Mouse (Mus musculus): Measurements from ENCODE around the gene Hist1h2bn. TPM values are rescaled to one million over a fixed set of nuclear protein-coding genes. Genes with fewer than 3 reads are reported as not detected.

Hist1h2bn gene
- polyA plus RNA-seq, 1 experiment from 2014 or later, result 1.8 TPM

GRCm38 (mm10) chr13:21722373-21722925, 31.5 kb upstream of the Hist1h2bn start:
- 4% methylated on average over 11 of the region's 11 CpGs for WGBS
- peaks cover 10% of the 10 kb centered on the region for H3K4me1 ChIP-seq (replicated peaks; ENCODE audit: insufficient read depth, low read length)
- H3K4me2 ChIP-seq (ENCODE audit: low read length), result peak overlapping the region; percentile 52
- peak overlapping the region; percentile 84 for H3K27ac ChIP-seq
- H3K27me3 ChIP-seq (ENCODE audit: insufficient read depth, low read length), result no peaks in the 10 kb centered on the region
- peak; percentile 37 for DNase-seq (ENCODE audit: low spot score)
- H3K9ac ChIP-seq (ENCODE audit: low read depth, low read length), result peak overlapping the region; percentile 46; the same call in 1 of the 2 replicates
- H3K36me3 ChIP-seq (ENCODE audit: insufficient read depth, low read length), result no peaks in the 10 kb centered on the region
- ATAC-seq (replicated peaks; ENCODE audit: low FRiP score, low read depth), result 0 out of 2 replicates have a peak, but pooled peaks have one; percentile 20
- no peaks in the 10 kb centered on the region for H3K9me3 ChIP-seq (replicated peaks; ENCODE audit: low read length)
- H3K4me3 ChIP-seq (replicated peaks; ENCODE audit: low read depth, low read length), result peak overlapping the region; percentile 16; the same call in 1 of the 2 replicates
- TF ChIP-seq CTCF (IDR thresholded peaks at IDR 0.05; ENCODE audit: low read depth), result no peak

GRCm38 (mm10) chr13:21722993-21723836, 30.7 kb upstream of the Hist1h2bn start:
- Histone ChIP-seq H3K27ac (no peak overlapping the region), H3K9me3 (replicated peaks; ENCODE audit: low read length) (no peaks in the 10 kb centered on the region), H3K9ac (ENCODE audit: low read depth, low read length) (no peak overlapping the region), H3K27me3 (ENCODE audit: insufficient read depth, low read length) (no peaks in the 10 kb centered on the region), H3K4me2 (ENCODE audit: low read length) (no peak overlapping the region), H3K4me1 (replicated peaks; ENCODE audit: insufficient read depth, low read length) (peaks cover 7% of the 10 kb centered on the region), H3K36me3 (ENCODE audit: insufficient read depth, low read length) (no peaks in the 10 kb centered on the region), H3K4me3 (replicated peaks; ENCODE audit: low read depth, low read length) (no peak overlapping the region)
- DNase-seq (ENCODE audit: low spot score) (peak; percentile 37), ATAC-seq (replicated peaks; ENCODE audit: low FRiP score, low read depth) (no peak)
- no peak; the same call in 1 of the 2 replicates for TF ChIP-seq CTCF (IDR thresholded peaks at IDR 0.05; ENCODE audit: low read depth)
- WGBS, result 34% methylated on average over 5 of the region's 5 CpGs

- ATAC-seq (replicated peaks; ENCODE audit: low FRiP score, low read depth), result no peak
- WGBS, result 54% methylated on average over 11 of the region's 11 CpGs
- TF ChIP-seq CTCF (IDR thresholded peaks at IDR 0.05; ENCODE audit: low read depth), result no peak
Measured at GRCm38 (mm10) chr13:21727948-21728572, 25.9 kb upstream of the Hist1h2bn start.

GRCm38 (mm10) chr13:21729544-21729943, 24.4 kb upstream of the Hist1h2bn start:
- no peak overlapping the region for H3K4me3 ChIP-seq (replicated peaks; ENCODE audit: low read depth, low read length)
- no peaks in the 10 kb centered on the region for H3K27me3 ChIP-seq (ENCODE audit: insufficient read depth, low read length)
- no peak overlapping the region for H3K27ac ChIP-seq
- DNase-seq (ENCODE audit: low spot score), result no peak
- H3K4me2 ChIP-seq (ENCODE audit: low read length), result no peak overlapping the region
- H3K9ac ChIP-seq (ENCODE audit: low read depth, low read length), result no peak overlapping the region
- no peak for ATAC-seq (replicated peaks; ENCODE audit: low FRiP score, low read depth)
- no peaks in the 10 kb centered on the region for H3K36me3 ChIP-seq (ENCODE audit: insufficient read depth, low read length)
- no peaks in the 10 kb centered on the region for H3K9me3 ChIP-seq (replicated peaks; ENCODE audit: low read length)
- H3K4me1 ChIP-seq (replicated peaks; ENCODE audit: insufficient read depth, low read length), result no peaks in the 10 kb centered on the region
- no peak for TF ChIP-seq CTCF (IDR thresholded peaks at IDR 0.05; ENCODE audit: low read depth)
- WGBS, result 52% methylated on average over 1 of the region's 1 CpGs

More at GRCm38 (mm10) chr13:21727948-21728572, 25.9 kb upstream of the Hist1h2bn start:
- no peaks in the 10 kb centered on the region for H3K27me3 ChIP-seq (ENCODE audit: insufficient read depth, low read length)
- H3K4me1 ChIP-seq (replicated peaks; ENCODE audit: insufficient read depth, low read length), result no peaks in the 10 kb centered on the region
- no peak overlapping the region for H3K27ac ChIP-seq
- H3K9ac ChIP-seq (ENCODE audit: low read depth, low read length), result no peak overlapping the region
- no peaks in the 10 kb centered on the region for H3K36me3 ChIP-seq (ENCODE audit: insufficient read depth, low read length)
- no peak overlapping the region for H3K4me3 ChIP-seq (replicated peaks; ENCODE audit: low read depth, low read length)
- H3K9me3 ChIP-seq (replicated peaks; ENCODE audit: low read length), result no peaks in the 10 kb centered on the region
- no peak for DNase-seq (ENCODE audit: low spot score)
- H3K4me2 ChIP-seq (ENCODE audit: low read length), result no peak overlapping the region

GRCm38 (mm10) chr13:21733466-21733865, 20.5 kb upstream of the Hist1h2bn start:
- Histone ChIP-seq H3K4me2 (ENCODE audit: low read length) (no peak overlapping the region), H3K4me1 (replicated peaks; ENCODE audit: insufficient read depth, low read length) (no peaks in the 10 kb centered on the region), H3K27ac (no peak overlapping the region), H3K4me3 (replicated peaks; ENCODE audit: low read depth, low read length) (no peak overlapping the region), H3K9ac (ENCODE audit: low read depth, low read length) (no peak overlapping the region), H3K27me3 (ENCODE audit: insufficient read depth, low read length) (no peaks in the 10 kb centered on the region), H3K9me3 (replicated peaks; ENCODE audit: low read length) (no peaks in the 10 kb centered on the region), H3K36me3 (ENCODE audit: insufficient read depth, low read length) (no peaks in the 10 kb centered on the region)
- DNase-seq (ENCODE audit: low spot score), result no peak
- WGBS, result 71% methylated on average over 5 of the region's 5 CpGs
- peak; percentile 45; the same call in 1 of the 2 replicates for ATAC-seq (replicated peaks; ENCODE audit: low FRiP score, low read depth)
- no peak; the same call in 1 of the 2 replicates for TF ChIP-seq CTCF (IDR thresholded peaks at IDR 0.05; ENCODE audit: low read depth)
